Mouse (Mus musculus) CH12.LX (cell line): Measurements from ENCODE around the gene Tmem63c. TPM values are rescaled to one million over a fixed set of nuclear protein-coding genes. Genes with fewer than 3 reads are reported as not detected.

Experiments
- DNase-seq: peaks from one replicate; pipeline ENCODE4 v3.0.0-alpha.2; 2013; ENCODE audit errors: extremely low read depth
- H3K27ac ChIP-seq: 2 replicates; pipeline ENCODE4 v1.5.1; 2012; ENCODE audit warnings: low read depth, mild to moderate bottlenecking, control low read depth, moderate library complexity; ENCODE audit not compliant: insufficient read depth
- H3K27me3 ChIP-seq: replicated peaks from 2 replicates; pipeline ENCODE3; 2012; ENCODE audit warnings: inconsistent platforms
- H3K36me3 ChIP-seq, 2 experiments: replicated peaks in 1 of 2; 2 replicates each; pipeline versions ENCODE3 to v1.6.1; 2012; ENCODE audit warnings: inconsistent platforms in 1 of 2, low read length in 1 of 2, mild to moderate bottlenecking in 1 of 2, mixed read lengths in 1 of 2, moderate library complexity in 1 of 2; ENCODE audit not compliant: control insufficient read depth in 1 of 2, insufficient read depth in 1 of 2
- H3K4me1 ChIP-seq, 2 experiments: 2 replicates each; pipeline ENCODE4 v1.6.1; 2012; ENCODE audit warnings: inconsistent platforms in 1 of 2, moderate library complexity in 1 of 2; ENCODE audit not compliant: insufficient read depth in 2 of 2, control insufficient read depth in 1 of 2
- H3K4me2 ChIP-seq: 2 replicates; pipeline ENCODE4 v1.6.1; 2012; ENCODE audit warnings: low read depth, mild to moderate bottlenecking, control low read depth; ENCODE audit not compliant: poor library complexity, insufficient read depth, severe bottlenecking
- H3K4me3 ChIP-seq, 3 experiments: fragments of 150-350 bp in 1 of 3; sonication (generic) in 1 of 3; replicated peaks in 1 of 3; 2 replicates each; pipeline versions ENCODE3 to v1.5.1; 2011 to 2012; ENCODE audit warnings: low read depth in 2 of 3, low read length in 2 of 3, mild to moderate bottlenecking in 2 of 3, moderate library complexity in 2 of 3, control low read depth in 1 of 3, improper control_type of control experiment in 1 of 3, inconsistent platforms in 1 of 3, mixed read lengths in 1 of 3; ENCODE audit not compliant: poor library complexity in 1 of 3
- H3K79me2 ChIP-seq: replicated peaks from 2 replicates; pipeline ENCODE4 v1.6.1; 2012; ENCODE audit warnings: mild to moderate bottlenecking, moderate library complexity; ENCODE audit not compliant: control insufficient read depth, poor library complexity, insufficient read depth, severe bottlenecking; ENCODE audit errors: extremely low read depth
- H3K9ac ChIP-seq: 2 replicates; pipeline ENCODE4 v1.6.1; 2012; ENCODE audit warnings: low read depth, mild to moderate bottlenecking, control low read depth, moderate library complexity; ENCODE audit not compliant: insufficient read depth
- H3K9me3 ChIP-seq: replicated peaks from 2 replicates; pipeline ENCODE3; 2012; ENCODE audit warnings: low read length, inconsistent platforms, mixed read lengths
- BHLHE40 ChIP-seq: IDR thresholded peaks from 2 replicates; pipeline ENCODE4 v1.6.1; 2011; ENCODE audit warnings: mild to moderate bottlenecking, low read depth, low read length, improper control_type of control experiment
- CHD1 ChIP-seq: IDR thresholded peaks from 2 replicates; pipeline ENCODE4 v1.6.1; 2012; ENCODE audit warnings: low read depth, low read length, improper control_type of control experiment, inconsistent platforms
- CHD2 ChIP-seq: IDR thresholded peaks from 2 replicates; pipeline ENCODE4 v1.6.1; 2011; ENCODE audit warnings: low read length, improper control_type of control experiment
- CTCF ChIP-seq, 2 experiments: IDR thresholded peaks in 1 of 2; conservative IDR thresholded peaks in 1 of 2; 2 replicates each; pipeline ENCODE4 v1.5.1; 2011 to 2012; ENCODE audit warnings: low read depth in 2 of 2, low read length in 2 of 2, improper control_type of control experiment in 1 of 2, inconsistent platforms in 1 of 2, mild to moderate bottlenecking in 1 of 2, moderate library complexity in 1 of 2
- E2F4 ChIP-seq: IDR thresholded peaks from 2 replicates; pipeline ENCODE4 v1.6.1; 2011; ENCODE audit warnings: low read depth, low read length, improper control_type of control experiment; ENCODE audit not compliant: insufficient replicate concordance
- ELF1 ChIP-seq: IDR thresholded peaks from 2 replicates; pipeline ENCODE4 v1.6.1; 2014; ENCODE audit warnings: low read depth, mild to moderate bottlenecking, inconsistent platforms, low read length, improper control_type of control experiment
- EP300 ChIP-seq: IDR thresholded peaks from 2 replicates; pipeline ENCODE4 v1.6.1; 2011; ENCODE audit warnings: low read length, improper control_type of control experiment
- ETS1 ChIP-seq: conservative IDR thresholded peaks from 2 replicates; pipeline ENCODE4 v1.6.1; 2012; ENCODE audit warnings: low read depth, mild to moderate bottlenecking, inconsistent platforms, low read length, improper control_type of control experiment, moderate library complexity
- GABPA ChIP-seq: IDR thresholded peaks from 2 replicates; pipeline ENCODE4 v1.6.1; 2012; ENCODE audit warnings: low read depth, low read length, improper control_type of control experiment, inconsistent platforms; ENCODE audit not compliant: insufficient replicate concordance
- HCFC1 ChIP-seq: IDR thresholded peaks from 2 replicates; pipeline ENCODE4 v1.6.1; 2012; ENCODE audit warnings: low read depth, mild to moderate bottlenecking, inconsistent platforms, low read length, improper control_type of control experiment
- IRF4 ChIP-seq: IDR thresholded peaks from 2 replicates; pipeline ENCODE4 v1.6.1; 2014; ENCODE audit warnings: low read depth, mild to moderate bottlenecking, inconsistent platforms, low read length, improper control_type of control experiment
- JUN ChIP-seq: IDR thresholded peaks from 2 replicates; pipeline ENCODE4 v1.6.1; 2011; ENCODE audit warnings: low read depth, mild to moderate bottlenecking, low read length, improper control_type of control experiment, moderate library complexity; ENCODE audit not compliant: insufficient read depth
- JUND ChIP-seq: conservative IDR thresholded peaks from 2 replicates; pipeline ENCODE4 v1.6.1; 2011; ENCODE audit warnings: low read depth, low read length, improper control_type of control experiment
- KAT2A ChIP-seq: IDR thresholded peaks from 2 replicates; pipeline ENCODE4 v1.6.1; 2012; ENCODE audit warnings: low read length, improper control_type of control experiment, inconsistent platforms; ENCODE audit not compliant: insufficient replicate concordance
- MAFK ChIP-seq: IDR thresholded peaks from 2 replicates; pipeline ENCODE4 v1.6.1; 2011; ENCODE audit warnings: low read length, improper control_type of control experiment; ENCODE audit not compliant: insufficient replicate concordance
- MAX ChIP-seq: IDR thresholded peaks from 2 replicates; pipeline ENCODE4 v1.6.1; 2011; ENCODE audit warnings: low read length, improper control_type of control experiment
- MAZ ChIP-seq: IDR thresholded peaks from 2 replicates; pipeline ENCODE4 v1.6.1; 2012; ENCODE audit warnings: low read depth, mild to moderate bottlenecking, inconsistent platforms, low read length, improper control_type of control experiment, moderate library complexity
- MEF2A ChIP-seq: IDR thresholded peaks from 2 replicates; pipeline ENCODE4 v1.6.1; 2014; ENCODE audit warnings: low read depth, mild to moderate bottlenecking, inconsistent platforms, low read length, improper control_type of control experiment, borderline replicate concordance
- MXI1 ChIP-seq: IDR thresholded peaks from 2 replicates; pipeline ENCODE4 v1.6.1; 2011; ENCODE audit warnings: mild to moderate bottlenecking, low read depth, low read length, improper control_type of control experiment
- MYC ChIP-seq: IDR thresholded peaks from 2 replicates; pipeline ENCODE4 v1.6.1; 2011; ENCODE audit warnings: low read depth, mild to moderate bottlenecking, improper control_type of control experiment, low read length
- NELFE ChIP-seq: IDR thresholded peaks from 2 replicates; pipeline ENCODE4 v1.6.1; 2011; ENCODE audit warnings: low read depth, low read length, improper control_type of control experiment
- NRF1 ChIP-seq: IDR thresholded peaks from 2 replicates; pipeline ENCODE4 v1.6.1; 2014; ENCODE audit warnings: low read depth, mild to moderate bottlenecking, inconsistent platforms, low read length, improper control_type of control experiment, moderate library complexity
- PAX5 ChIP-seq: IDR thresholded peaks from 2 replicates; pipeline ENCODE4 v1.6.1; 2012; ENCODE audit warnings: low read length, inconsistent platforms, mixed read lengths
- POLR2A ChIP-seq: IDR thresholded peaks from 2 replicates; pipeline ENCODE4 v1.6.1; 2011; ENCODE audit warnings: low read depth, mild to moderate bottlenecking, improper control_type of control experiment, low read length
- POLR2AphosphoS2 ChIP-seq: IDR thresholded peaks from 2 replicates; pipeline ENCODE4 v1.6.1; 2011; ENCODE audit warnings: low read depth, low read length, improper control_type of control experiment
- RAD21 ChIP-seq: IDR thresholded peaks from 2 replicates; pipeline ENCODE4 v1.6.1; 2011; ENCODE audit warnings: low read depth, mild to moderate bottlenecking, low read length, improper control_type of control experiment, moderate library complexity
- RCOR1 ChIP-seq: conservative IDR thresholded peaks from 2 replicates; pipeline ENCODE4 v1.6.1; 2012; ENCODE audit warnings: low read depth, mild to moderate bottlenecking, inconsistent platforms, low read length, improper control_type of control experiment
- SIN3A ChIP-seq: IDR thresholded peaks from 2 replicates; pipeline ENCODE4 v1.6.1; 2012; ENCODE audit warnings: low read length, improper control_type of control experiment, inconsistent platforms
- SMC3 ChIP-seq: IDR thresholded peaks from 2 replicates; pipeline ENCODE4 v1.6.1; 2011; ENCODE audit warnings: low read depth, low read length, improper control_type of control experiment
- TBP ChIP-seq: conservative IDR thresholded peaks from 2 replicates; pipeline ENCODE4 v1.6.1; 2011; ENCODE audit warnings: low read depth, low read length, improper control_type of control experiment
- TCF12 ChIP-seq: IDR thresholded peaks from 2 replicates; pipeline ENCODE4 v1.6.1; 2014; ENCODE audit warnings: low read depth, mild to moderate bottlenecking, inconsistent platforms, low read length, improper control_type of control experiment
- UBTF ChIP-seq: IDR thresholded peaks from 2 replicates; pipeline ENCODE4 v1.6.1; 2012; ENCODE audit warnings: low read depth, mild to moderate bottlenecking, inconsistent platforms, low read length, improper control_type of control experiment, moderate library complexity
- USF1 ChIP-seq: IDR thresholded peaks from 2 replicates; pipeline ENCODE4 v1.6.1; 2014; ENCODE audit warnings: low read depth, mild to moderate bottlenecking, inconsistent platforms, low read length, improper control_type of control experiment
- USF2 ChIP-seq: conservative IDR thresholded peaks from 2 replicates; pipeline ENCODE4 v1.6.1; 2011; ENCODE audit warnings: low read depth, low read length, improper control_type of control experiment
- ZC3H11A ChIP-seq: IDR thresholded peaks from 2 replicates; pipeline ENCODE4 v1.6.1; 2012; ENCODE audit warnings: low read depth, mild to moderate bottlenecking, inconsistent platforms, low read length, improper control_type of control experiment
- ZKSCAN1 ChIP-seq: IDR thresholded peaks from 2 replicates; pipeline ENCODE4 v1.6.1; 2012; ENCODE audit warnings: low read depth, inconsistent platforms, low read length, improper control_type of control experiment, borderline replicate concordance
- ZMIZ1 ChIP-seq: IDR thresholded peaks from 2 replicates; pipeline ENCODE4 v1.6.1; 2012; ENCODE audit warnings: low read depth, mild to moderate bottlenecking, inconsistent platforms, low read length, improper control_type of control experiment
- ZNF384 ChIP-seq: IDR thresholded peaks from 2 replicates; pipeline ENCODE4 v1.6.1; 2012; ENCODE audit warnings: low read depth, low read length, improper control_type of control experiment, inconsistent platforms
- dilution Hi-C: fragments of 300-500 bp; cut with MboI; formaldehyde crosslinking; loops from 2 replicates; pipeline ENCODE4 v1.14.3; 2020; ENCODE audit warnings: low sequenced_read_pairs; ENCODE audit not compliant: extremely low pct_unique_long_range_greater_than_20kb, extremely low pct_ligation_motif_present
- in situ Hi-C: fragments of 300-500 bp; cut with MboI; formaldehyde crosslinking; loops from 3 replicates; pipeline ENCODE4 v1.14.3; 2019; ENCODE audit warnings: low sequenced_read_pairs, low pct_ligation_motif_present, low pct_unique_long_range_greater_than_20kb, mixed read lengths
- polyA plus RNA-seq: library from polyadenylated mRNA; unstranded; fragments of >175 nt; gene quantifications from 2 replicates; pipeline ENCODE4 v1.2.1, GENCODE M21; 2012; ENCODE audit warnings: low read depth; ENCODE audit not compliant: insufficient read length
- total RNA-seq, 2 experiments: library from RNA; depleted of rRNA; stranded (reverse); fragments of 300-350 nt in 1 of 2; fragments of >200 nt in 1 of 2; gene quantifications; 2 replicates each; pipeline ENCODE4 v1.2.3; 2012 to 2014

Tmem63c gene
- total and polyA plus RNA-seq, 3 experiments = 0.08 to 0.53 (median 0.11) TPM

- dilution Hi-C loops (no loop called here), in situ Hi-C loops (no loop called here)
- Histone ChIP-seq H3K9me3 (no peaks in the 10 kb centered on the region), H3K36me3 (no peaks in the 10 kb centered on the region), H3K79me2 (no peaks in the 10 kb centered on the region), H3K27ac (no peak overlapping the region), H3K4me3 (no peak overlapping the region), H3K9ac (no peak overlapping the region), H3K4me1 (no peaks in the 10 kb centered on the region), H3K27me3 (peaks cover 79% of the 10 kb centered on the region), H3K4me2 (no peak overlapping the region)
- no peak for TF ChIP-seq USF2
- TF ChIP-seq TCF12 = no peak
- TF ChIP-seq NRF1 = no peak
- TF ChIP-seq NELFE = peak; percentile 42; the same call in 1 of the 2 replicates
- 0 out of 2 replicates have a peak, but pooled peaks have one; percentile 6 for TF ChIP-seq BHLHE40
- no peak for TF ChIP-seq JUN
- TF ChIP-seq ZMIZ1 = no peak
- 0 out of 2 replicates have a peak, but pooled peaks have one; percentile 26 for TF ChIP-seq SIN3A
- no peak for TF ChIP-seq HCFC1
- no peak for TF ChIP-seq TBP
- TF ChIP-seq MEF2A = no peak
- TF ChIP-seq ZC3H11A = peak; percentile 38
- TF ChIP-seq JUND = no peak
- TF ChIP-seq IRF4 = no peak
- TF ChIP-seq POLR2A = no peak
- peak; percentile 80 for TF ChIP-seq RAD21
- TF ChIP-seq MAZ = no peak
- TF ChIP-seq CHD1 = no peak
- TF ChIP-seq CTCF (conservative IDR thresholded peaks at IDR 0.05 in 1 of 2, IDR thresholded peaks at IDR 0.05 in 1 of 2; ENCODE audit: low read depth in 2 of 2, low read length in 2 of 2) = peak; percentile 86 to 87
- no peak for TF ChIP-seq MXI1
- no peak for TF ChIP-seq MAX
- TF ChIP-seq MYC = no peak
- no peak for TF ChIP-seq E2F4
- no peak for TF ChIP-seq KAT2A
- no peak for TF ChIP-seq ZNF384
- TF ChIP-seq EP300 = no peak
- TF ChIP-seq PAX5 = no peak
- TF ChIP-seq RCOR1 = no peak
- no peak for TF ChIP-seq GABPA
- no peak for TF ChIP-seq MAFK
- peak; percentile 75 for TF ChIP-seq SMC3
- TF ChIP-seq CHD2 = no peak
- TF ChIP-seq USF1 = no peak
- no peak for TF ChIP-seq ZKSCAN1
- 0 out of 2 replicates have a peak, but pooled peaks have one; percentile 22 for TF ChIP-seq ELF1
- no peak for TF ChIP-seq ETS1
- no peak for TF ChIP-seq POLR2AphosphoS2
- no peak for TF ChIP-seq UBTF
- DNase-seq = peak; percentile 60
Measured at GRCm38 (mm10) chr12:87052661-87053321, 31.7 kb downstream of the Tmem63c start.
